Mouse (Mus musculus): ENCODE data around the gene Usf3.

Gene Usf3

GRCm38 (mm10) chr16:44173155-44173941 is at the start of gene Usf3:
Gene Usf3, plus strand, starts transcription at chr16:44173246.
- DNase-seq, result peak; percentile 57

GRCm38 (mm10) chr16:44123786-44124185 is 49.3 kb upstream of the Usf3 start:
- no peak for DNase-seq

DNA sequence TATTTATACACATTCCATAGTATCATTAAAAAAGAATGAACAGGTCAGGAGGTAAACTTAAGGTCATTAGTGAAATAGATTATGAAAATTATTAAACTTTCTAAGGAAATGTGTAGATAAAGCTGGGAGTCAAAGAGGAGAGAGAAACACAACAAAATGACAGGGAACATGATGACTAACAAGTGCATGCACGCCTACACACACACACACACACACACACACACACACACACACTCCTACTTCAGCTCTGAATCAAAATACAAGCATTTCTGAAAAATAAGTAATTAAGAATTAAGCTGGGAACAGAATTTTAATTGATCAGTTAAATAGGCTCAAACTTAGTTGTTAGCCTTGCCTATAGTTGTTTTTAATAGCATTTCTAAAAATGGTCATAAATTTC is 48.3 kb upstream of the Usf3 start:
- DNase-seq, result no peak

DNA sequence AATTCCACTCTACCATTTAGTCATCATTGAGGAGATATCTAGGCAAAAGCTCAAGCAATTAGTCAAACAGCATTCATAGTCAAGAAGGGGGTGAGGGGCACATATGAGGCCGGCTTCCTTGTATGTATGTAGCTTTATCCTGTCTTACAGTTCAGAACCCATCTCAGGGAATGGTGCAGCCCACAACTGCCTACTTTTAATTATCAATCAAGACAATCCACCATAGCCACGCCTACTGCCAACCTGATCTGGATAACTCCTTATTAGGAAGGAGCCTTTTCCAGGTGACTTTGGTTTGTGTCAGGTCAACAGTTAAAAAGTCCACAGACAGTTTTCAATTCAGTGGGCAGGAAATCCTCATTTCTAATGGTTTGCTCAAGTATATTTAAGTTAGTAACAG is 47.6 kb upstream of the Usf3 start:
- no peak for DNase-seq

- DNase-seq, result no peak
Observed at GRCm38 (mm10) chr16:44126437-44126836, 46.6 kb upstream of the Usf3 start.

DNA sequence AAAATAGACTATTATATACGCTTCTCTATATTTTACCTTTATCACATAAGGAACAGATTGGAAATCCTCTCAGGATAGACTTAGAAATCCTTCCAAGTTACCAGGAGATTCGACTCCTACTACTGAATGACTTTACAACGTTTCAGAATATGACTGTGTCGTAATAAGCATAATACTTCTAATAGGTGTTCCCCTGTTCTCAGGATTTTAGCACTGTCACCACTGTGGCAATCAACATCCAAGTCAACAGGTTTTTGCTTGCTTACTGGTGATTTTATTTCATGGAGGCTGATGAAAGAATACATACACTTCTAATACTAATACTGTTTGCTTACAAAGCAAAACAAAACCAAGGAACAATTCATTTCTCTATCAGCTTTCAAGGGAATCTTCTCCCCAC is 40.7 kb upstream of the Usf3 start:
- no peak for DNase-seq

GRCm38 (mm10) chr16:44133187-44133586 is 39.9 kb upstream of the Usf3 start:
- DNase-seq, result no peak

- DNase-seq, result peak; percentile 53
Observed at GRCm38 (mm10) chr16:44136511-44137021, 36.5 kb upstream of the Usf3 start.

GRCm38 (mm10) chr16:44138377-44138978 is 34.6 kb upstream of the Usf3 start:
- DNase-seq, result no peak

GRCm38 (mm10) chr16:44138979-44139535 is 34.0 kb upstream of the Usf3 start:
- peak; percentile 94 for DNase-seq

DNA sequence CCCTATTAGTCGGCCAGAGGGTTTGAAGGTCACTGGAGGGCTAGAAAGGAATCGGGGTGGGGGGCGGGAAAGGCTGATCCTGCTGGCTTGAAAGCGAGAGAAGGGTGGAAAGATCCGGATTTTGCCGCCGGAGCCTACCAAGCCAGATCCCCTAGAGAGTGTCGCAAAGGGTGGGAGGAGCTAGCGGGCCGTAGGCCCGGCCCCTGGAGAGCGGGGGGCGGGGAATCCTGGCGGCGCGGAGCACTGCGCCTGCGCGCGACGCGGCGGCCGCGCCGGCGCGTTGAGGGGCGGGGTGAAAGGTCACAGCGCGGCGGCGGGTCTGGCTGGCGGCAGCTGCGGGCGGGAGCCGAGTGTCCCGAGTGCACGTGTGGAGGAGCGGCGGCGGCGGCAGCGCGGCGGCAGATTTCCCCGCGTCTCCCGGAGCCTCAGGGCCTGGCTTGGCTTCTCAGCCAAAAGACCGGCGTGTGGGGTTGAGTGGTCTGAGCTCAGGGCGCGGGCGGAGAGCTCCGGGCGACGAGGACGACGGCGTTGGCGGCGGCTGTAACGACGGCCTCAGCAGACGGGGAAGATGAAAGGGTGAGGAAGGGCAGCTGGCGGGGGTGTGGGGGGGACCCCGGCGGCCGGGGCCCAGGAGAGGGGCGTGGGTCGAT is 33.4 kb upstream of the Usf3 start, which contains the start of the genes Atp6v1a and Naa50:
Gene Atp6v1a (minus strand): TSS at position 170 of the 650 bp plus-strand sequence.
Gene Naa50 (plus strand): TSS at position 295 of the 650 bp plus-strand sequence.
- peak; percentile 89 for DNase-seq

- DNase-seq, result peak; percentile 92
Observed at GRCm38 (mm10) chr16:44140186-44140787, 32.8 kb upstream of the Usf3 start.

DNA sequence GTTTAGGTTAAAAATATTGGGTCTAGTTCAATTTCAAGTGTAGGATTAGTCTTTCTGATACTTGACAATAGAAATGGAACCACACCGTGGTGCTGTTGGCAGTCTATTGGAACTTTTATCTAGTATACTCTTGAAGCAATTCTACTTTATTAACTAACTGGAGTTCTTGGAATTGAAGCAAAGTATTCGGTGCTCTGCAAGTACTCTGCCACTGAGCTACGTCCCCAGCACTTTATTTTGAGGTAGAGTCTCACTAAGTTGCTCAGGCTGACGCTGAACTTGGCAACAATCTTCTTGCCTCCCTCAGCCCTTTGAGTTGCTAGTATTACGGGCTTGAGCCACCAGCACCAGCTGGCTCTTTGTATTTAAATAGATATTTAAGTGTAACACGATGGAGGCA is 31.6 kb upstream of the Usf3 start:
- no peak for DNase-seq

DNA sequence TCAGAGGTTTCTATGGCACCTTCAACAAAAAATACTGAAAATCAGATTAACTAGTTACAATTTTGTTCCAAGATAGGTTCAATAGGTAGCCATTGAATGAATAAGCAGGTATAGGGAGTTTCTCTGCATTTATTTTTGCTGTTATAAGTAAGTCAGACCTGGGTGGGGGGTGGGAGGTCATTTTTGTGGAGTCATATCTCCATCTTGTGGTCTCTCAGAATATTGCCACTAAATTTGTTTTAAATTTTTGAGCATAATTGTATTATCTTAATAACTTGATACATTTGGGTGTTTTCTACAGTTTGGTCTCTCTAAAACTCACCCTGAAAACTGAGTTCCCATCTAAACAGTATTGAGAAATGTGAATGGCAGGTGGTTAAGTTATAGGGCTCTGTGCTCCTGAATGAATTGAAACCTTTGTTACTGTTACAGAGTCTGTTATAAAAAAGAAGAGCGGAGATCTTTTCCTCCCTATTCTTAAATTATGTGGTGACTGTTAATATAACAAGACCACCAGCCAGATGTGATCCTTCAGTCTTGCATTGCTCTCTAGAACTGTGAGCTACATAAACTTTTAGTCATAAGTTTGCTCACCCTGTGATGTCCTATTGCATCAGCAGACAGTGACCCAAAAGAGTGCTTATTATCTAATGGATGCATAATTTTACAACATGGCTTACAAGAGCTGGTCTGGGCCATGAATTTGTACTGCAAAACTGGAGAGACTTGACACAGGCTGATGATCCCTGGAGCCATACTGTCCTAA is 23.9 kb upstream of the Usf3 start:
- no peak for DNase-seq

DNA sequence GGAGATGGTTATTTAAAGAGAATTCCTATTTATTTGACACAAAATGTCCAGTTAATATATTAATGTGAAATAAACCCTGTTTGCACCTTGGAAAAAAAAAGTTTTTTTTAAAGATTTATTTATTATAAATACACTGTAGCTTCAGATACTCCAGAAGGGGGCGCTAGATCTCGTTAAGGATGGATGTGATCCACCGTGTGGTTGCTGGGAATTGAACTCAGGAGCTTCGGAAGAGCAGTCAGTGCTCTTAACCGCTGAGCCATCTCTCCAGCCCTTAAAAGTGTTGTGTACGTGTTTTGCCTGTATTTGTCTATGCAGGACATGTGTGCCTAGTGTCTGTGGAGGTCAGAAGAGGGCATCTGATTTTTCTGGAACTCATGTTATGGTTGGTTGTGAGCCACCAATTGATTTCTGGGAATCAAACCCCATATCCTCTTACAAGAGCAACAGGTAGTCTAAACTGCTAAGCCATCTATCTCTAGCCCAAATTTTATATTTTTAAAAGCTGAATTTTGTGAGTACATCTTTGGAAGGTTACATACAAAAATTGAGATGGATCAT is 18.5 kb upstream of the Usf3 start:
- DNase-seq, result no peak

GRCm38 (mm10) chr16:44159325-44159724 is 13.7 kb upstream of the Usf3 start:
- no peak for DNase-seq

- DNase-seq, result no peak
Observed at GRCm38 (mm10) chr16:44163831-44164230, 9.2 kb upstream of the Usf3 start.

DNA sequence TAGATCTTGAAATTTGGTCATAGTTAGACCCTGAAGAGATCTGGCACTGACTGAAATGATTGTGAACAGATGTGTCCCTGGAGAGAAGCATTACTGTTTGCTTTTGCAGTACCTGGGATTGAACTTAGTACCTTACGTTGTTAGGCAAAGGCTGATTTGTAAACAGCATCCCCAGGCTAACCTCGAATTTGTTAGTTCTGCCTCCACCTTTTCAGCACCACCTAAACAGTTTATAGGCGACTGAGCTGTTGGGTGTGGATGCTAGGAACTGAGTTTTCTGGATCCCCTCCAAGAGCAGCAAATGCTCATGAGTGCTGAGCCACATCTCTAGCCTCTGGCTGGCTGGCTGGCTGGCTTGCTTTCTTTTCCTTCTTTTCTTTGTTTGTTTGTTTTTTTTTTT is 7.9 kb upstream of the Usf3 start:
- no peak for DNase-seq

- no peak for DNase-seq
Observed at GRCm38 (mm10) chr16:44168990-44169389, 4.1 kb upstream of the Usf3 start.

- DNase-seq, result peak; percentile 99
Observed at GRCm38 (mm10) chr16:44172297-44173154, 520 bp upstream of the Usf3 start.

Data from lung, postnatal 36 days (tissue).